Mouse (Mus musculus): Measurements from ENCODE around the gene Ncbp1.

DNA sequence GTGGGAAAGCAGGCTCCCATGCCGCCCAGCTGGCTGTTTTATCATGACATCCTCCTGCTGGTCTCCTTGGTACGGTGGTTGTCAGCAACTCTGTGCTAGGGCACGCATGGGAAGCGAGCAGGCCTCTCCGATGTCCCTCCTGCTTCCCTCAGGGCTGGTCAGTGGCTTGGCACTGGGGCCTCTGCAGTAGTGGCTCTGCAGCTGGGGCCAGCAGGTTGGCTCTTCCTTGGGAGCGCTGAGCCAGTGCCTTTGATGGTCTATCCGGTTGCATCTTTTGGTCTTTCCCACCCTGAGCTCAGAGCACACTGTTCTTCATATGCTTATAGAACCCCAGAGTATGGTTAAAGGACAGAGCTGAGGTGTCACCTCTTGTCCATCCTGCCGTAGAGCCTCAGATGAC lies 28.3 kb upstream of the Ncbp1 start:
- TF ChIP-seq POLR2A (IDR thresholded peaks at IDR 0.05; ENCODE audit: insufficient read depth, low read depth, low read length): no peak
- TF ChIP-seq CTCF (IDR thresholded peaks at IDR 0.05; ENCODE audit: insufficient read depth, low read depth, low read length): no peak

Data from olfactory bulb, adult 2 months (tissue).